Mouse (Mus musculus): ENCODE results near the gene Vwa1.

- no peak for TF ChIP-seq ELF1 (IDR thresholded peaks at IDR 0.05; ENCODE audit: low read depth, low read length)
- no peak for TF ChIP-seq SMC3 (IDR thresholded peaks at IDR 0.05; ENCODE audit: low read depth, low read length)
- no peak for TF ChIP-seq GATA1 (IDR thresholded peaks at IDR 0.05; ENCODE audit: low read depth, low read length)
- TF ChIP-seq UBTF (IDR thresholded peaks at IDR 0.05; ENCODE audit: borderline replicate concordance, insufficient read depth, low read depth, low read length): no peak
- no peak for TF ChIP-seq CTCF (IDR thresholded peaks at IDR 0.05 in 2 of 3, conservative IDR thresholded peaks at IDR 0.05 in 1 of 3; ENCODE audit: control insufficient read depth in 1 of 3, insufficient read depth in 1 of 3, low read depth in 2 of 3, low read length in 3 of 3, poor library complexity in 1 of 3, severe bottlenecking in 1 of 3)
- no peak for TF ChIP-seq JUND (IDR thresholded peaks at IDR 0.05; ENCODE audit: low read depth, low read length)
- no peak for TF ChIP-seq POLR2AphosphoS2 (IDR thresholded peaks at IDR 0.05; ENCODE audit: low read length)
Measured at GRCm38 (mm10) chr4:155775855-155776254, 1.4 kb upstream of the Vwa1 start.

All from MEL (cell line).